Mouse (Mus musculus) lung, postnatal 0 days (tissue): ENCODE measurements around the gene Dgkz.

Experiments
- CTCF ChIP-seq: IDR thresholded peaks from 2 replicates; pipeline ENCODE4 v1.5.1; 2016; ENCODE audit warnings: antibody characterized with exemption, mild to moderate bottlenecking
- EP300 ChIP-seq: IDR thresholded peaks from 2 replicates; pipeline ENCODE4 v1.6.1; 2016; ENCODE audit warnings: antibody characterized with exemption, mild to moderate bottlenecking, control low read depth

DNA sequence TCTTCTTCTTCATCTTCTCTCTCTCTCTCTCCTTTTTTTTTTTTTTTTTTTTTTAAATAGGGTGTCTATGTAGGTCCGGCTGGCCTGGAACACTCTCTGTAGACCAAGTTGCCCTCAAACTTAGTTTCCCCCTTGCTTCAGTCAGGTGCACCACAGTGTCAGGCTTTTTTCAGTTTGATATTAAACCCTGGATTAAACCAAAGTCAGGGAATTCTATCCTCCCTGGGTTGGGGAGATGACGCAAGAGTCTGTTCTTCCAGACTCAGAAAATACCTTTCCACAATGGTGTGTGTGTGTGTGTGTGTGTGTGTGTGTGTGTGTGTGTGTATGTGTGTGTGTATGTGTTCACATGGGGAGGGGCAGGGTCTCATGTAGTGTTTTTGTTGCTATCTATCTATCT lies 49.5 kb upstream of the Dgkz start:
- no peak for TF ChIP-seq EP300
- TF ChIP-seq CTCF = no peak
